Mouse (Mus musculus) CH12F3 (cell line): ENCODE results near the gene Gm6657.

Source experiments
- in situ Hi-C: fragments of 300-500 bp; cut with MboI; formaldehyde crosslinking; loops from 2 replicates; pipeline ENCODE4 v1.14.3; 2020; ENCODE audit warnings: low sequenced_read_pairs

Gm6657 gene

GRCm38 (mm10) chr12:78193942-78194341, at the start of gene Gm6657:
Gm6657 (plus strand) TSS chr12:78194242.
- in situ Hi-C loops, result no loop called here

- in situ Hi-C loops, result no loop called here
Measured at GRCm38 (mm10) chr12:78153308-78154002, 40.6 kb upstream of the Gm6657 start.

GRCm38 (mm10) chr12:78170178-78170577, 23.9 kb upstream of the Gm6657 start:
- in situ Hi-C loops, result no loop called here

- in situ Hi-C loops, result no loop called here
Measured at GRCm38 (mm10) chr12:78173945-78174344, 20.1 kb upstream of the Gm6657 start.

- in situ Hi-C loops, result no loop called here
Measured at GRCm38 (mm10) chr12:78174671-78175070, 19.4 kb upstream of the Gm6657 start.

- in situ Hi-C loops, result no loop called here
Measured at GRCm38 (mm10) chr12:78181452-78181851, 12.6 kb upstream of the Gm6657 start.

- in situ Hi-C loops, result no loop called here
Measured at GRCm38 (mm10) chr12:78195368-78195767, 1.3 kb downstream of the Gm6657 start.

GRCm38 (mm10) chr12:78203646-78204045, 9.6 kb downstream of the Gm6657 start:
- in situ Hi-C loops, result no loop called here

- in situ Hi-C loops, result no loop called here
Measured at GRCm38 (mm10) chr12:78205915-78206570, 12.0 kb downstream of the Gm6657 start.

- in situ Hi-C loops, result no loop called here
Measured at GRCm38 (mm10) chr12:78206571-78206960, 12.5 kb downstream of the Gm6657 start.

- in situ Hi-C loops, result no loop called here
Measured at GRCm38 (mm10) chr12:78209856-78210255, 15.8 kb downstream of the Gm6657 start.

- in situ Hi-C loops, result no loop called here
Measured at GRCm38 (mm10) chr12:78215490-78215889, 21.4 kb downstream of the Gm6657 start.

GRCm38 (mm10) chr12:78219191-78219825, 25.3 kb downstream of the Gm6657 start:
- in situ Hi-C loops, result no loop called here

GRCm38 (mm10) chr12:78225707-78226518, 31.9 kb downstream of the Gm6657 start, which contains the start of gene Gphn:
Gphn (plus strand) TSS chr12:78226379.
- in situ Hi-C loops, result no loop called here

GRCm38 (mm10) chr12:78226519-78226875, 32.5 kb downstream of the Gm6657 start:
- in situ Hi-C loops, result no loop called here

GRCm38 (mm10) chr12:78227021-78227932, 33.2 kb downstream of the Gm6657 start:
- in situ Hi-C loops, result no loop called here

GRCm38 (mm10) chr12:78228139-78228538, 34.1 kb downstream of the Gm6657 start:
- in situ Hi-C loops, result no loop called here

- in situ Hi-C loops, result no loop called here
Measured at GRCm38 (mm10) chr12:78232560-78232959, 38.5 kb downstream of the Gm6657 start.

GRCm38 (mm10) chr12:78248366-78248765, 54.3 kb downstream of the Gm6657 start:
- in situ Hi-C loops, result no loop called here

GRCm38 (mm10) chr12:78249151-78249550, 55.1 kb downstream of the Gm6657 start:
- in situ Hi-C loops, result no loop called here
